Mouse (Mus musculus) thymus, adult 2 months (tissue): ENCODE data around the gene Fgfr2. TPM values are rescaled to one million over a fixed set of nuclear protein-coding genes. Genes with fewer than 3 reads are reported as not detected.

Experiments
- DNase-seq: peaks from one replicate; pipeline ENCODE4 v3.0.0; 2021
- H3K27ac ChIP-seq: fragments of 200-500 bp; 2 replicates; pipeline ENCODE4 v1.5.1; 2012; ENCODE audit warnings: low read length, control low read depth; ENCODE audit not compliant: control insufficient read depth, insufficient read depth
- H3K27me3 ChIP-seq: fragments of 200-500 bp; 2 replicates; pipeline ENCODE4 v1.6.1; 2012; ENCODE audit warnings: mild to moderate bottlenecking, low read length, moderate library complexity, mixed read lengths; ENCODE audit not compliant: control insufficient read depth, insufficient read depth
- H3K36me3 ChIP-seq: fragments of 200-500 bp; 2 replicates; pipeline ENCODE4 v1.6.1; 2012; ENCODE audit warnings: mild to moderate bottlenecking, low read length, moderate library complexity; ENCODE audit not compliant: control insufficient read depth, insufficient read depth
- H3K4me1 ChIP-seq: fragments of 200-500 bp; replicated peaks from 2 replicates; pipeline ENCODE4 v1.6.1; 2012; ENCODE audit warnings: low read length; ENCODE audit not compliant: control insufficient read depth, insufficient read depth
- H3K4me3 ChIP-seq: fragments of 200-500 bp; 2 replicates; pipeline ENCODE4 v1.5.1; 2012; ENCODE audit warnings: mild to moderate bottlenecking, low read length, control low read depth, moderate library complexity; ENCODE audit not compliant: control insufficient read depth, insufficient read depth
- CTCF ChIP-seq: fragments of 200-500 bp; IDR thresholded peaks from 2 replicates; pipeline ENCODE4 v1.5.1; 2012; ENCODE audit warnings: mild to moderate bottlenecking, control low read depth, low read length, moderate library complexity, borderline replicate concordance; ENCODE audit not compliant: control insufficient read depth, poor library complexity, insufficient read depth; ENCODE audit errors: extremely low read depth
- POLR2A ChIP-seq: fragments of 200-500 bp; IDR thresholded peaks from 2 replicates; pipeline ENCODE4 v1.6.1; 2012; ENCODE audit warnings: mild to moderate bottlenecking, low read length, control low read depth, moderate library complexity; ENCODE audit not compliant: control insufficient read depth, poor library complexity, insufficient read depth; ENCODE audit errors: extremely low read depth
- WGBS: fragments of 180-500 bp; shearing (Covaris S2); methylation state at CpG from one replicate; pipeline ENCODE4 v1.1.7; 2018; 5-methylcytosine and 5-hydroxymethylcytosine counted together
- polyA plus RNA-seq: library from polyadenylated mRNA; depleted of rRNA; stranded (reverse); fragments of >200 nt; gene quantifications from 2 replicates; pipeline ENCODE4 v1.2.3, GENCODE M21; 2012

The Fgfr2 gene
- polyA plus RNA-seq, 1 experiment: 12.1 TPM

- Histone ChIP-seq H3K4me1 (no peaks in the 10 kb centered on the region), H3K27ac (no peak overlapping the region), H3K27me3 (no peaks in the 10 kb centered on the region), H3K4me3 (no peak overlapping the region), H3K36me3 (no peaks in the 10 kb centered on the region)
- DNase-seq: no peak
- WGBS: 77% methylated on average over 9 of the region's 9 CpGs
- TF ChIP-seq CTCF (no peak), POLR2A (no peak)
These were observed 1751.1 kb downstream of the Fgfr2 start for GRCm38 (mm10) chr7:131371880-131372651.

- Histone ChIP-seq H3K27me3 (no peaks in the 10 kb centered on the region), H3K36me3 (no peaks in the 10 kb centered on the region), H3K4me3 (peak overlapping the region; percentile 56), H3K27ac (no peak overlapping the region), H3K4me1 (no peaks in the 10 kb centered on the region)
- no peak for DNase-seq
- TF ChIP-seq POLR2A: no peak
- TF ChIP-seq CTCF: no peak
- 15% methylated on average over 9 of the region's 9 CpGs for WGBS
These were observed 1751.7 kb downstream of the Fgfr2 start for GRCm38 (mm10) chr7:131371470-131371860.

- Histone ChIP-seq H3K36me3 (no peaks in the 10 kb centered on the region), H3K4me3 (peak within 1 kb of the TSS; percentile 56), H3K27ac (no peak within 1 kb of the TSS), H3K4me1 (no peaks in the 10 kb centered on the region), H3K27me3 (no peaks in the 10 kb centered on the region)
- TF ChIP-seq CTCF (peak; percentile 91), POLR2A (peak; percentile 76; the same call in 1 of the 2 replicates)
- peak; percentile 81 for DNase-seq
- under 1% methylated on average over 47 of the region's 47 CpGs for WGBS
These were observed 1752.3 kb downstream of the Fgfr2 start, which contains the start of gene Pstk for GRCm38 (mm10) chr7:131370648-131371469. Gene Pstk (plus strand): TSS chr7:131371141.

DNA sequence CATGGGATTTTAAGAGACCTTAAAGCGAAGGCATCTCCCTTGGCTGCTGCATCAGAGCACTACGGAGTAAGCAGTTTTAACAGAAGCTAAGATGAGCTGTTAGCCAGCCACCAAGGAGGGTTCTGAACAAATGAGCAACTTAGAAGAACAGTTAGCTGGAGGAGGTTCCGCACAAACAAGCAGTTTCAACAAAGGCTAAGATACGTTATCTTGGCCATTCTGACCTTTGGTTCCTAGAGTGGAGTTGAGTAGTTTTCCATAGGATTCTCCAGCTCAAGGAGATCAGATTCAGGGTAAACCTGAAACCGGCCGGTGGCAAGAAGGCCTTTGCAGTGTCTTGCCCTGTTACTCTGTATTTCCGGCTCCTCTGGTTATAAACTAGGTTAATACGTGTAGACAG lies 1759.0 kb downstream of the Fgfr2 start:
- WGBS: 97% methylated on average over 8 of the region's 8 CpGs
- H3K4me1 ChIP-seq: peaks cover 6% of the 10 kb centered on the region
- no peak for DNase-seq
- no peaks in the 10 kb centered on the region for H3K27me3 ChIP-seq
- TF ChIP-seq POLR2A: no peak
- TF ChIP-seq CTCF: no peak
- no peak overlapping the region for H3K4me3 ChIP-seq
- no peaks in the 10 kb centered on the region for H3K36me3 ChIP-seq
- no peak overlapping the region for H3K27ac ChIP-seq

- peak; percentile 88 for DNase-seq
- Histone ChIP-seq H3K27ac (peak within 1 kb of the TSS; percentile 39; the same call in 1 of the 2 replicates), H3K4me3 (peak within 1 kb of the TSS; percentile 89), H3K36me3 (no peaks in the 10 kb centered on the region), H3K4me1 (peaks cover 6% of the 10 kb centered on the region), H3K27me3 (no peaks in the 10 kb centered on the region)
- TF ChIP-seq POLR2A: peak; percentile 70; the same call in 1 of the 2 replicates
- peak; percentile 25; the same call in 1 of the 2 replicates for TF ChIP-seq CTCF
- WGBS: under 1% methylated on average over 55 of the region's 55 CpGs
These were observed 1760.4 kb downstream of the Fgfr2 start, which contains the start of gene 2310057M21Rik for GRCm38 (mm10) chr7:131362615-131363300. Gene 2310057M21Rik (minus strand): TSS chr7:131362759.

DNA sequence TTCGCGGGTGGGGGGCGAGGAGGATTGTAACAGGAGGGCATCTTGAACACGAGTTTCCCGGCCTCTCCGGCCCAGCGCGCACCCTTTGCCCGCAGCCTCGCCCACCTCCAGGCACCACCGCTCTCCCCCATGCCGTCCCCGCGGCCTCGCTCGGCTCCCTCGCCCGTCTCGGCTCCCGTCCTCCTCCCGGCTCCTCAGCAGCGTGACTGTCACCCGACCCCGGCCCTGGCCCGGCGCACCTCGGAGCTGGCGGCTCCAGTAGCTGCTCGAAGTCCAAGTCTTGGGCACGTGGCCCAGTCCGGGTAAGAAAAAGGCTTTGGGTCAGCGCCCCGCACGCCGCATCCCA lies 1760.9 kb downstream of the Fgfr2 start:
- no peak for TF ChIP-seq CTCF
- TF ChIP-seq POLR2A: no peak
- 2% methylated on average over 35 of the region's 35 CpGs for WGBS
- no peak for DNase-seq
- H3K4me3 ChIP-seq: peak overlapping the region; percentile 89
- H3K27me3 ChIP-seq: no peaks in the 10 kb centered on the region
- H3K4me1 ChIP-seq: peaks cover 6% of the 10 kb centered on the region
- H3K36me3 ChIP-seq: peaks cover 2% of the 10 kb centered on the region; the same call in 1 of the 2 replicates
- no peak overlapping the region for H3K27ac ChIP-seq
